In the genomic region with DNA sequence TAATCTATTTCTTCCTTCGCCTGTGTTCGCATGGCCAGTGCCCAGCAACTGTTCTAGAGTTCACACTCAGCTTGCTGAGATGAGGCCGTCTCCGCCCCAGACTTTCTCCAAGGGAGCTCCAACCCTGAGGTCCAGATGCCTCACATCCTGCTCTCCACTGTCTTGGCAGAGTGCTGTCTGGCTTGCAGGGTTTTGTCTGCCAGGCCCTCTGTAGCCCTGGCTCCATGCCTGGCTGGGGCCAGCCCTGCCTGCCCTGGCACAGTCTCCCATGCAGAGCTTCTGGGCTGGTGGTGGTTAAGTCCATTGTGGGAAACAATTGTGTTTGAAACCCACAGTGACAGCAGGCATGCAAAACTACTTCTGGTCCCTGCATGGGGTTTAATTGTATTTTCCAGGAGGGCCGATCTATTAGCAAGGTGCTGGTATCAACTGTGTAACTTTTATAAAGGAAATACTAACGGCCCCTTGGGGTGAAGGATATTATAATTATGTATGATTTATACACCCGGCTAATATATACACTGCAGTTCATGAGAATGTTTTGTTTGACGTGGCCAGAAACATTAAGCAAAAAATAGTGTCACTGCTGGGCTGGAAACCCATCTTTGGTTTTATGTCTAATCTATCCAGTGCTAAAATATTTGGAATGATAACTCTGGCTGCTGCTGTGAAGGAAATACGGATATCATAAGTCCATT, we compare ENCODE assay signal across 9 mouse cellular contexts.
DNase-seq lines count a peak whose midpoint lies in the region; ATAC-seq and TF ChIP-seq lines count a peak whose summit lies in the region.
"Had no signal": no experiment of that assay in that cellular context is flagged by ENCODE, and none has a peak within 500 bp of the region (broad histone marks: within the 10 kb centered on the region; RNA-seq: fewer than 3 reads in every experiment).

No protein-coding gene starts in this region.

- H3K27me3 ChIP-seq in kidney, adult 2 months (replicated peaks; ENCODE audit: control insufficient read depth, insufficient read depth, low read length): no peaks in the 10 kb centered on the region
- no peaks in the 10 kb centered on the region for H3K27me3 ChIP-seq in hindbrain, postnatal 0 days (ENCODE audit: insufficient read depth, low read length)
- H3K27me3 ChIP-seq: liver, embryonic 15.5 days had no signal

- no peak overlapping the region for H3K4me2 ChIP-seq in hindbrain, postnatal 0 days (ENCODE audit: low read depth, low read length)
- H3K4me2 ChIP-seq: liver, embryonic 15.5 days had no signal

- no peak for TF ChIP-seq POLR2A in kidney, adult 2 months (IDR thresholded peaks at IDR 0.05; ENCODE audit: low read depth, low read length)

- TF ChIP-seq CTCF in kidney, adult 2 months (conservative IDR thresholded peaks at IDR 0.05; ENCODE audit: insufficient read depth, insufficient read length, low read depth, low read length): no peak
- no peak for TF ChIP-seq CTCF in hindbrain, postnatal 0 days (IDR thresholded peaks at IDR 0.05; ENCODE audit: low read depth)

- no peak overlapping the region for H3K4me3 ChIP-seq in kidney, adult 2 months (ENCODE audit: insufficient read depth, low read depth, low read length)
- H3K4me3 ChIP-seq in hindbrain, postnatal 0 days (ENCODE audit: low read length): no peak overlapping the region
- H3K4me3 ChIP-seq: liver, embryonic 15.5 days had no signal

- H3K4me1 ChIP-seq in kidney, adult 2 months (ENCODE audit: control insufficient read depth, insufficient read depth, low read length): no peaks in the 10 kb centered on the region
- H3K4me1 ChIP-seq in hindbrain, postnatal 0 days (ENCODE audit: insufficient read depth, low read length): no peaks in the 10 kb centered on the region; the same call in 1 of the 2 replicates
- H3K4me1 ChIP-seq: liver, embryonic 15.5 days had no signal

- no peak overlapping the region for H3K9ac ChIP-seq in hindbrain, postnatal 0 days (replicated peaks; ENCODE audit: low read length)
- H3K9ac ChIP-seq: liver, embryonic 15.5 days had no signal

- no peaks in the 10 kb centered on the region for H3K36me3 ChIP-seq in kidney, adult 2 months (ENCODE audit: control insufficient read depth, insufficient read depth, low read length)
- no peaks in the 10 kb centered on the region for H3K36me3 ChIP-seq in hindbrain, postnatal 0 days (ENCODE audit: insufficient read depth, low read length)
- H3K36me3 ChIP-seq: liver, embryonic 15.5 days had no signal

- 86% methylated on average over 9 of the region's 9 CpGs for WGBS in kidney, adult 2 months
- 35% methylated on average over 9 of the region's 9 CpGs for WGBS in hindbrain, postnatal 0 days

- H3K27ac ChIP-seq in kidney, adult 2 months (ENCODE audit: insufficient read depth, low read depth, low read length): no peak overlapping the region
- no peak overlapping the region for H3K27ac ChIP-seq in hindbrain, postnatal 0 days
- H3K27ac ChIP-seq: liver, embryonic 15.5 days had no signal

- peak; percentile 6 for DNase-seq in kidney, adult 2 months
- DNase-seq in kidney, adult 18-20 months: no peak
- peak; percentile 65 for DNase-seq in adrenal gland, adult 2 months
- peak; percentile 95 to 97 for DNase-seq in cerebellum, postnatal 10 days
- peak; percentile 87 for DNase-seq in hindbrain, postnatal 0 days (ENCODE audit: low spot score)
- DNase-seq in testis, postnatal 10 days (ENCODE audit: low spot score): peak; percentile 46
- no peak for DNase-seq in spleen, postnatal 36 days (ENCODE audit: low spot score in 2 of 2)
- DNase-seq in embryo, embryonic 11 days: no peak

- H3K9me3 ChIP-seq in hindbrain, postnatal 0 days (ENCODE audit: low read length): no peaks in the 10 kb centered on the region
- H3K9me3 ChIP-seq: liver, embryonic 15.5 days had no signal

- ATAC-seq in hindbrain, postnatal 0 days: peak; percentile 95

Comparison
In these comparisons a context has a peak if more than half of its experiments do, and no peak if none do; other contexts are left out.
1. DNase-seq: peak in kidney, adult 2 months (single experiment), adrenal gland, adult 2 months (single experiment), cerebellum, postnatal 10 days (2 of 2), hindbrain, postnatal 0 days (single experiment) and testis, postnatal 10 days (single experiment); none in kidney, adult 18-20 months (single experiment), spleen, postnatal 36 days (0 of 2) and embryo, embryonic 11 days (single experiment).